Mouse (Mus musculus) midbrain, embryonic 13.5 days (tissue): ENCODE measurements at regions not wholly inside any gene's neighbourhood (a gene's known extent, or its start where the extent isn't known, plus 50 kb on each side); places are given as distances from the start of the nearest gene placed in this dataset.
A peak's percentile ranks its signal among the peaks of the same experiment; 100 is the strongest.

ENCODE experiments used
- ATAC-seq: fragments of 200-750 bp; cut with Nextera tagmentation; 2 replicates; pipeline ENCODE4 v1.8.0; 2017; ENCODE audit warnings: mild to moderate bottlenecking, moderate TSS enrichment, moderate library complexity
- H3K27ac ChIP-seq: fragments of 300-500 bp; sonication (generic); 2 replicates; pipeline ENCODE4 v1.5.1; 2015; ENCODE audit warnings: inconsistent platforms, mild to moderate bottlenecking, moderate library complexity
- H3K27me3 ChIP-seq: fragments of 300-500 bp; sonication (generic); 2 replicates; pipeline ENCODE4 v1.6.1; 2015; ENCODE audit warnings: mild to moderate bottlenecking, inconsistent platforms
- H3K36me3 ChIP-seq: fragments of 300-500 bp; sonication (generic); 2 replicates; pipeline ENCODE4 v1.6.1; 2015; ENCODE audit warnings: mild to moderate bottlenecking, inconsistent platforms
- H3K4me1 ChIP-seq: fragments of 300-500 bp; sonication (generic); replicated peaks from 2 replicates; pipeline ENCODE4 v1.6.1; 2015; ENCODE audit warnings: inconsistent platforms
- H3K4me2 ChIP-seq: fragments of 300-500 bp; sonication (generic); replicated peaks from 2 replicates; pipeline ENCODE4 v1.6.1; 2015; ENCODE audit warnings: moderate library complexity, mild to moderate bottlenecking, inconsistent platforms
- H3K4me3 ChIP-seq: fragments of 300-500 bp; sonication (generic); replicated peaks from 2 replicates; pipeline ENCODE4 v1.5.1; 2015; ENCODE audit warnings: mild to moderate bottlenecking, inconsistent platforms
- H3K9ac ChIP-seq: fragments of 300-500 bp; sonication (generic); replicated peaks from 2 replicates; pipeline ENCODE4 v1.6.1; 2015; ENCODE audit warnings: mild to moderate bottlenecking, inconsistent platforms
- H3K9me3 ChIP-seq: fragments of 300-500 bp; sonication (generic); 2 replicates; pipeline ENCODE4 v1.6.1; 2016; ENCODE audit warnings: mild to moderate bottlenecking, inconsistent platforms
- whole genome bisulfite sequencing: fragments of 180-500 bp; shearing (Covaris S2); methylation state at CpG from one replicate; pipeline ENCODE4 v1.1.7; 2015; 5-methylcytosine and 5-hydroxymethylcytosine counted together

DNA sequence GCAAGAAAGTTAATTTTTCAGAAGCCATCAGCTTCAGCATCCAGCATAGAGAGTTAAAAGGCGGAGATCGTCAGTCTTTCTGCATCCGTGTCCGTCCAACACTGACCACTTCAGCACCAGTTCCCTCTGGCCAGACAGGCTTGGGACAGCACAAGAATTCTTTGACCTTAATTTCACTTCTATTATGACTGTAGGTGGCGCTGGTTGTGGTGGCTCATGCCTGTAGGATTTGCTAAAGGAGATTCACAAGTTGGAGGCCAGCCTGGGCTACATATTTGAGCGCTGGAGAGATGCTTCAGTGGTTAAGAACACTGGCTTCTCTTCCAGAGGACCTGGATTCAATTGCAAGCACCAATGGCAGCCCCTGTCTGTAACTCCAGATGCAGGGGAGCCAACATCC, 66.0 kb downstream of the Amer2 start:
- H3K27me3 ChIP-seq: peaks cover 3% of the 10 kb centered on the region; the same call in 1 of the 2 replicates
- H3K9me3 ChIP-seq: no peaks in the 10 kb centered on the region
- H3K9ac ChIP-seq: no peak overlapping the region
- no peak overlapping the region for H3K4me3 ChIP-seq
- no peaks in the 10 kb centered on the region for H3K36me3 ChIP-seq
- H3K4me2 ChIP-seq: no peak overlapping the region
- H3K27ac ChIP-seq: no peak overlapping the region
- 0 out of 2 replicates have a peak, but pooled peaks cover 1% of the 10 kb centered on the region for H3K4me1 ChIP-seq
- ATAC-seq: no peak
- 55% methylated on average over 6 of the region's 6 CpGs for WGBS

GRCm38 (mm10) chr14:60443821-60444551, 70.9 kb downstream of the Amer2 start:
- Histone ChIP-seq H3K4me2 (no peak overlapping the region), H3K4me3 (no peak overlapping the region), H3K27ac (no peak overlapping the region), H3K9me3 (no peaks in the 10 kb centered on the region), H3K4me1 (peaks cover 10% of the 10 kb centered on the region; the same call in 1 of the 2 replicates), H3K27me3 (no peaks in the 10 kb centered on the region), H3K36me3 (no peaks in the 10 kb centered on the region), H3K9ac (no peak overlapping the region)
- WGBS: 71% methylated on average over 7 of the region's 7 CpGs
- no peak for ATAC-seq

DNA sequence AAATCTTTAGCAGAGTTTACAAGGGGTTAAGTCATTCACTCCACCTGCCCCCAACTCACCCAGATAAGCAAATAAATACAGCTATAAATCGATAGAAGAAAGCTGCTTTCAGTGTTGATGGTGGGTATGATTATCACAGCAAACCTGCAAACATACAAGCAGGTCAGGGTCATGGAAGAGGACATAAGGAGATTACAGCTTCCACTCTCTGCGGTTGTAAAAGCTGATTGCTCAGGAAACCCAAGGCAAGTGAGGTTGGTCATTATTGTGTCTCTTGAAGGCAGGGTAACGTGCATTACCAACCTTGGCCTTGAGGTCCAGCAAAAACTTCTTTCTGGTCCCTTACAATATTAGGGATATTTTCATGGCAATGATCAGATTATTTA, 71.5 kb downstream of the Amer2 start:
- 55% methylated on average over 3 of the region's 3 CpGs for WGBS
- Histone ChIP-seq H3K4me1 (peaks cover 16% of the 10 kb centered on the region; the same call in 1 of the 2 replicates), H3K9ac (no peak overlapping the region), H3K9me3 (no peaks in the 10 kb centered on the region), H3K27ac (no peak overlapping the region), H3K36me3 (no peaks in the 10 kb centered on the region), H3K4me3 (no peak overlapping the region), H3K4me2 (no peak overlapping the region), H3K27me3 (no peaks in the 10 kb centered on the region)
- no peak for ATAC-seq

- ATAC-seq: no peak
- 56% methylated on average over 6 of the region's 6 CpGs for WGBS
- Histone ChIP-seq H3K4me3 (no peak overlapping the region), H3K4me2 (no peak overlapping the region), H3K27me3 (no peaks in the 10 kb centered on the region), H3K9me3 (no peaks in the 10 kb centered on the region), H3K9ac (no peak overlapping the region), H3K27ac (no peak overlapping the region), H3K36me3 (no peaks in the 10 kb centered on the region), H3K4me1 (peaks cover 19% of the 10 kb centered on the region; the same call in 1 of the 2 replicates)
Measured at GRCm38 (mm10) chr14:60446037-60446436, 73.0 kb downstream of the Amer2 start.

DNA sequence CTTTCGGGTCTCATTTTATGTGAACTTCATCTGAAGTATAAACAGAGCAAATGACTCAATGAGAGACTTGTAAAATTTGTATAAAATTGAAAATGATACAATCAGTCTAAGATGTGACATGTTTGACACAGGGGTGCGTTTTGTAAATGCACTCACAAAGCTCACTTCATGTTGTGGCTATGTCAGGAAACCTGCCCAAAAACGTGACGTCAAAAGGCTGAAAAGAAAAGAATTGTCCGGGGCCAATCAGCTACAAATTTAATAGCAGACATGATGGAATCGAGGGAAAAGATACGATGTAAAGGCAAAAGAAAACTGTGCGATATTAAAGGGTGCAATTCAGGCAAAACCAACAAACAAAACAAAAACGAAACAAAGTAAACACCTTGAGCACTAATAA, 78.2 kb downstream of the Amer2 start:
- H3K4me1 ChIP-seq: peaks cover 9% of the 10 kb centered on the region; the same call in 1 of the 2 replicates
- no peak for ATAC-seq
- H3K9ac ChIP-seq: no peak overlapping the region
- 89% methylated on average over 9 of the region's 9 CpGs for WGBS
- no peaks in the 10 kb centered on the region for H3K36me3 ChIP-seq
- H3K4me3 ChIP-seq: no peak overlapping the region
- H3K9me3 ChIP-seq: no peaks in the 10 kb centered on the region
- H3K27me3 ChIP-seq: no peaks in the 10 kb centered on the region
- no peak overlapping the region for H3K27ac ChIP-seq
- no peak overlapping the region for H3K4me2 ChIP-seq

DNA sequence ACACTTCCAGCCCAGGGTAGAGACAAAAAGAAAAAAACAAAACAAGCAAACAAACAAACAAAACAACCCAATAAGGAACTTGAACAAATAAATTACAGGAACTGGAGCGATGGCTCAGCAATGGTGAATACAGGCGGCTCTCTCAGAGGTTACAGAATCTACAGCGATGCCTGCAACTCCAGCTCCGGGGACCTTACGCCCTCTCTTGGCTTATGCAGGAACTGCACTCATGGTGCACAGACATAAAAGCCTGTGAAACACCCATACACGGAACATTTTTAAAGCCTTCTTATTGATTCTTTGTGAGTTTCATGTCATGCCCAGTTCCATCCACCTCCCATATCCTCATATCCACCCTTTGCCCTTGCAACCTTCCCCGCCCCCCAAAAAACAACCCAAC, 78.6 kb downstream of the Amer2 start:
- WGBS: 81% methylated on average over 7 of the region's 7 CpGs
- Histone ChIP-seq H3K27ac (no peak overlapping the region), H3K27me3 (no peaks in the 10 kb centered on the region), H3K9me3 (no peaks in the 10 kb centered on the region), H3K4me2 (no peak overlapping the region), H3K36me3 (no peaks in the 10 kb centered on the region), H3K4me1 (peaks cover 9% of the 10 kb centered on the region; the same call in 1 of the 2 replicates), H3K9ac (no peak overlapping the region), H3K4me3 (no peak overlapping the region)
- no peak for ATAC-seq

- Histone ChIP-seq H3K4me3 (no peak overlapping the region), H3K27ac (no peak overlapping the region), H3K4me1 (no peaks in the 10 kb centered on the region), H3K27me3 (no peaks in the 10 kb centered on the region), H3K9ac (no peak overlapping the region), H3K36me3 (no peaks in the 10 kb centered on the region), H3K4me2 (no peak overlapping the region), H3K9me3 (no peaks in the 10 kb centered on the region)
- ATAC-seq: no peak
- 57% methylated on average over 9 of the region's 9 CpGs for WGBS
Measured at GRCm38 (mm10) chr14:60456767-60457166, 83.7 kb downstream of the Amer2 start.

DNA sequence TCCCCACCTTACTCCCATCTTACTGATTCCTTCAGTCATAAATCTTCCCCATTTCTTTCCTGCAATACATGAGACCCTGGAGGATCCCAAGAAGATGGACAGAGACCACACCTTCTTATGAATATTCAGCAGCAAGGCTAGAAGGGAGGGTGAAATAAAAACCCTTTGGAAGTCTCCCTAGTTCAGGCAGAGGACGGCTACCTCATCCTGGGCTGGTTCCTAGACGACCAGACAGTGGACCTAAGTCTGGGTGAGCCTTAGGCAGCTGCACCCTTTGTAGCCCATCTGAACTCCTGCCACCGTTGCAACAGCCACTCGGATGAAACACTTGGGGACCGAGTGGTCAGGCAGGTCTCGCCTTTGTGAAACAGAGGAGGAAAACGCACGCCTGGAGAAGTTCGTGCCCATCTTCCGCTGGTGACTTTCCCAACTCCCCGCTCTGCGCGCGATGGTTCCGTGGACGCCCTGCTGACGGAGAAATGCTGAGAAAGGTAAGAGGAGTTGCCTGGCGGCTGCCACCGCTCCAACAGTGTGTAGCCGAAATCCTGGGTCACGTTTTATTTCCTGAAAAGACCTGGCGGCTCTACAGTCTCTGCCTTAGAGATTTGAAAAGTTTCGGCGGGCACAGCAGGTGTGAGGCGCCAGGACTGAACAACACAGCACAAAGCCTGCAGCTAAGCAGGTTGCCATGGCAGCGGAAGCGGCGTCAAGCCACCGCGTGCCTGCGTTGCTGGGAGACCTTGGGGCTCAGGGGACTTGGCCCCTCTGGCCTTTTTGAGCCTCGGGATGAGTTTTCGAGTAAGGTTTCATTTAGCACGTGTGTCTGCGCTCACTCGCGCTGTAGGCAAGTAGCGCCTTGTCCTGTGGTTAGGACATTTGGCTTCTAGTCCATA, 112.2 kb downstream of the Amer2 start:
- ATAC-seq: peak; percentile 94
- peaks cover 8% of the 10 kb centered on the region; the same call in 1 of the 2 replicates for H3K27me3 ChIP-seq
- peaks cover 23% of the 10 kb centered on the region for H3K4me1 ChIP-seq
- under 1% methylated on average over 38 of the region's 38 CpGs for WGBS
- H3K4me2 ChIP-seq: peak overlapping the region; percentile 82
- H3K9me3 ChIP-seq: peaks cover 4% of the 10 kb centered on the region; the same call in 1 of the 2 replicates
- peak overlapping the region; percentile 42 for H3K27ac ChIP-seq
- no peaks in the 10 kb centered on the region for H3K36me3 ChIP-seq
- H3K9ac ChIP-seq: peak overlapping the region; percentile 37; the same call in 1 of the 2 replicates
- peak overlapping the region; percentile 45 for H3K4me3 ChIP-seq

DNA sequence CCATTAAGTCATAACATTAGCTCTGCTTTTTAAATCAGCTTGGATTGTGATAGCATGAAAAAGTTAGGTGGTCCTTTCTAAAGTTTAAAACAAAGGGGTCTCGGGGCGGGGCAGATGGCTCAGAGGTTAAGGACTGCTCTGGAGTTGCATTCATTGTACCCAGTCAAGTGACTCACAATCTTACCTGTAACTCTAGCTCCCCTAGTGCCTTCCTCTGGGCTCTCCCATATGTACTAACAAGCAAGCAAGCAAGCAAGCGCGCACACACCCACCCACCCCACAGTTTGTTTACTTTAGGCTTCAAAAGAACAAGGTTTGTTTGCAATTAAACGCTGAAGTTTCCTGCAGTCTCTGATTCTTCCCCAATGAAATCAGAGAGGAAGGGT, 112.8 kb downstream of the Amer2 start:
- H3K4me1 ChIP-seq: peaks cover 23% of the 10 kb centered on the region
- H3K4me3 ChIP-seq: peak overlapping the region; percentile 45
- H3K27ac ChIP-seq: no peak overlapping the region
- H3K9ac ChIP-seq: 0 out of 2 replicates have a peak overlapping the region, but pooled peaks have one; percentile 37
- peaks cover 4% of the 10 kb centered on the region; the same call in 1 of the 2 replicates for H3K9me3 ChIP-seq
- peak overlapping the region; percentile 82 for H3K4me2 ChIP-seq
- ATAC-seq: peak; percentile 82
- H3K27me3 ChIP-seq: peaks cover 8% of the 10 kb centered on the region; the same call in 1 of the 2 replicates
- H3K36me3 ChIP-seq: no peaks in the 10 kb centered on the region
- under 1% methylated on average over 5 of the region's 5 CpGs for WGBS

- H3K27ac ChIP-seq: no peak overlapping the region
- peaks cover 8% of the 10 kb centered on the region; the same call in 1 of the 2 replicates for H3K27me3 ChIP-seq
- peak overlapping the region; percentile 82 for H3K4me2 ChIP-seq
- H3K4me1 ChIP-seq: peaks cover 23% of the 10 kb centered on the region
- H3K9ac ChIP-seq: no peak overlapping the region
- peak overlapping the region; percentile 45 for H3K4me3 ChIP-seq
- peak; percentile 65 for ATAC-seq
- no peaks in the 10 kb centered on the region for H3K36me3 ChIP-seq
- WGBS: 2% methylated on average over 9 of the region's 9 CpGs
- peaks cover 4% of the 10 kb centered on the region; the same call in 1 of the 2 replicates for H3K9me3 ChIP-seq
Measured at GRCm38 (mm10) chr14:60486278-60486935, 113.3 kb downstream of the Amer2 start.

- Histone ChIP-seq H3K36me3 (no peaks in the 10 kb centered on the region), H3K27ac (no peak overlapping the region), H3K9ac (no peak overlapping the region), H3K9me3 (no peaks in the 10 kb centered on the region), H3K4me1 (peaks cover 23% of the 10 kb centered on the region), H3K4me3 (no peak overlapping the region), H3K27me3 (peaks cover 8% of the 10 kb centered on the region; the same call in 1 of the 2 replicates), H3K4me2 (no peak overlapping the region)
- 91% methylated on average over 4 of the region's 4 CpGs for WGBS
- ATAC-seq: no peak
Measured at GRCm38 (mm10) chr14:60489111-60489510, 116.1 kb downstream of the Amer2 start.
